Mouse (Mus musculus) limb, embryonic 15.5 days (tissue): ENCODE measurements around the gene Cpeb3. TPM values are rescaled to one million over a fixed set of nuclear protein-coding genes. Genes with fewer than 3 reads are reported as not detected.
"Not testable (repeated sequence)": the region's sequence is repeated elsewhere in the genome, so short reads cannot be mapped to it uniquely, and the experiment has no call there.

ENCODE experiments used
- ATAC-seq: fragments of 200-750 bp; cut with Nextera tagmentation; 2 replicates; pipeline ENCODE4 v1.8.0; 2017; ENCODE audit warnings: low read depth, moderate TSS enrichment; ENCODE audit not compliant: insufficient number of reproducible peaks, low FRiP score, low TSS enrichment
- H3K27ac ChIP-seq: fragments of 300-500 bp; sonication (generic); 2 replicates; pipeline ENCODE4 v1.5.1; 2015; ENCODE audit warnings: moderate library complexity, mild to moderate bottlenecking, inconsistent platforms
- H3K27me3 ChIP-seq: fragments of 300-500 bp; sonication (generic); 2 replicates; pipeline ENCODE4 v1.6.1; 2015; ENCODE audit warnings: inconsistent platforms
- H3K36me3 ChIP-seq: fragments of 300-500 bp; sonication (generic); 2 replicates; pipeline ENCODE4 v1.6.1; 2015; ENCODE audit warnings: inconsistent platforms
- H3K4me1 ChIP-seq: fragments of 300-500 bp; sonication (generic); 2 replicates; pipeline ENCODE4 v1.6.1; 2015; ENCODE audit warnings: inconsistent platforms
- H3K4me2 ChIP-seq: fragments of 300-500 bp; sonication (generic); 2 replicates; pipeline ENCODE4 v1.6.1; 2015; ENCODE audit warnings: mild to moderate bottlenecking, inconsistent platforms
- H3K4me3 ChIP-seq: fragments of 300-500 bp; sonication (generic); 2 replicates; pipeline ENCODE4 v1.5.1; 2015; ENCODE audit warnings: mild to moderate bottlenecking, inconsistent platforms
- H3K9ac ChIP-seq: fragments of 300-500 bp; sonication (generic); 2 replicates; pipeline ENCODE4 v1.6.1; 2015; ENCODE audit warnings: inconsistent platforms
- H3K9me3 ChIP-seq: fragments of 300-500 bp; sonication (generic); 2 replicates; pipeline ENCODE4 v1.6.1; 2016; ENCODE audit warnings: inconsistent platforms
- WGBS: fragments of 180-500 bp; shearing (Covaris S2); methylation state at CpG from one replicate; pipeline ENCODE4 v1.1.7; 2015; 5-methylcytosine and 5-hydroxymethylcytosine counted together
- polyA plus RNA-seq: library from polyadenylated mRNA; unstranded; fragments of >200 nt; fragmentation: Nextera tagmentation; extraction: Ambion mirVana; gene quantifications from 2 replicates; pipeline ENCODE4 v1.2.1, GENCODE M21; 2015

Cpeb3 gene
- polyA plus RNA-seq, 1 experiment from 2014 or later, result 1.5 TPM

GRCm38 (mm10) chr19:37205155-37205554, 3.2 kb downstream of the Cpeb3 start:
- H3K9ac ChIP-seq, H3K9me3 ChIP-seq, H3K4me2 ChIP-seq, H3K27me3 ChIP-seq, H3K36me3 ChIP-seq, H3K27ac ChIP-seq, ATAC-seq, H3K4me3 ChIP-seq: not testable (repeated sequence)
- peaks cover 13% of the 10 kb centered on the region for H3K4me1 ChIP-seq

GRCm38 (mm10) chr19:37203371-37203770, 5.0 kb downstream of the Cpeb3 start:
- 93% methylated on average over 1 of the region's 1 CpGs for WGBS
- Histone ChIP-seq H3K36me3 (no peaks in the 10 kb centered on the region), H3K27me3 (no peaks in the 10 kb centered on the region), H3K4me1 (no peaks in the 10 kb centered on the region), H3K4me3 (no peak overlapping the region), H3K4me2 (no peak overlapping the region), H3K9ac (no peak overlapping the region), H3K27ac (no peak overlapping the region), H3K9me3 (no peaks in the 10 kb centered on the region)
- ATAC-seq, result no peak

GRCm38 (mm10) chr19:37199889-37200288, 8.5 kb downstream of the Cpeb3 start:
- Histone ChIP-seq H3K4me2 (no peak overlapping the region), H3K4me1 (no peaks in the 10 kb centered on the region), H3K36me3 (no peaks in the 10 kb centered on the region), H3K4me3 (no peak overlapping the region), H3K9me3 (no peaks in the 10 kb centered on the region), H3K27me3 (no peaks in the 10 kb centered on the region), H3K9ac (no peak overlapping the region), H3K27ac (no peak overlapping the region)
- 63% methylated on average over 2 of the region's 2 CpGs for WGBS
- no peak for ATAC-seq

GRCm38 (mm10) chr19:37198165-37198880, 10.1 kb downstream of the Cpeb3 start:
- no peaks in the 10 kb centered on the region for H3K36me3 ChIP-seq
- no peaks in the 10 kb centered on the region for H3K9me3 ChIP-seq
- 45% methylated on average over 1 of the region's 1 CpGs for WGBS
- H3K4me2 ChIP-seq, result no peak overlapping the region
- H3K4me1 ChIP-seq, result no peaks in the 10 kb centered on the region
- H3K27ac ChIP-seq, result no peak overlapping the region
- ATAC-seq, result no peak
- no peak overlapping the region for H3K9ac ChIP-seq
- H3K27me3 ChIP-seq, result no peaks in the 10 kb centered on the region
- H3K4me3 ChIP-seq, result no peak overlapping the region

GRCm38 (mm10) chr19:37192475-37193058, 15.8 kb downstream of the Cpeb3 start:
- Histone ChIP-seq H3K36me3 (no peaks in the 10 kb centered on the region), H3K27me3 (no peaks in the 10 kb centered on the region), H3K9me3 (no peaks in the 10 kb centered on the region), H3K9ac (no peak overlapping the region), H3K4me3 (no peak overlapping the region), H3K4me1 (no peaks in the 10 kb centered on the region), H3K4me2 (no peak overlapping the region), H3K27ac (no peak overlapping the region)
- ATAC-seq, result no peak
- 65% methylated on average over 5 of the region's 5 CpGs for WGBS

GRCm38 (mm10) chr19:37188366-37188948, 19.9 kb downstream of the Cpeb3 start:
- H3K27me3 ChIP-seq, result no peaks in the 10 kb centered on the region
- H3K27ac ChIP-seq, result no peak overlapping the region
- no peak overlapping the region for H3K9ac ChIP-seq
- 74% methylated on average over 4 of the region's 4 CpGs for WGBS
- H3K4me2 ChIP-seq, result no peak overlapping the region
- H3K4me3 ChIP-seq, result no peak overlapping the region
- no peak for ATAC-seq
- H3K9me3 ChIP-seq, result no peaks in the 10 kb centered on the region
- no peaks in the 10 kb centered on the region for H3K4me1 ChIP-seq
- H3K36me3 ChIP-seq, result no peaks in the 10 kb centered on the region

GRCm38 (mm10) chr19:37177819-37178708, 30.3 kb downstream of the Cpeb3 start:
- H3K4me3 ChIP-seq, result peak overlapping the region; percentile 25
- H3K36me3 ChIP-seq, result no peaks in the 10 kb centered on the region

GRCm38 (mm10) chr19:37176879-37177462, 31.4 kb downstream of the Cpeb3 start:
- no peaks in the 10 kb centered on the region for H3K36me3 ChIP-seq
- H3K27ac ChIP-seq, result no peak overlapping the region
- peaks cover 29% of the 10 kb centered on the region for H3K27me3 ChIP-seq
- H3K9ac ChIP-seq, result no peak overlapping the region
- H3K9me3 ChIP-seq, result no peaks in the 10 kb centered on the region
- H3K4me3 ChIP-seq, result no peak overlapping the region
- ATAC-seq, result no peak
- H3K4me1 ChIP-seq, result peaks cover 17% of the 10 kb centered on the region
- H3K4me2 ChIP-seq, result no peak overlapping the region
- whole genome bisulfite sequencing, result 59% methylated on average over 4 of the region's 4 CpGs

More at GRCm38 (mm10) chr19:37177819-37178708, 30.3 kb downstream of the Cpeb3 start:
- Histone ChIP-seq H3K27me3 (peaks cover 18% of the 10 kb centered on the region), H3K4me2 (peak overlapping the region; percentile 39), H3K27ac (no peak overlapping the region), H3K9ac (no peak overlapping the region), H3K9me3 (no peaks in the 10 kb centered on the region), H3K4me1 (peaks cover 17% of the 10 kb centered on the region)
- ATAC-seq, result no peak
- 14% methylated on average over 17 of the region's 17 CpGs for WGBS

GRCm38 (mm10) chr19:37175919-37176318, 32.5 kb downstream of the Cpeb3 start:
- peaks cover 29% of the 10 kb centered on the region for H3K27me3 ChIP-seq
- no peak overlapping the region for H3K9ac ChIP-seq
- H3K4me2 ChIP-seq, result peak overlapping the region; percentile 100
- peaks cover 17% of the 10 kb centered on the region for H3K4me1 ChIP-seq
- H3K4me3 ChIP-seq, result peak overlapping the region; percentile 68
- H3K27ac ChIP-seq, result no peak overlapping the region
- ATAC-seq, result no peak
- H3K36me3 ChIP-seq, result no peaks in the 10 kb centered on the region
- WGBS, result 9% methylated on average over 6 of the region's 6 CpGs
- H3K9me3 ChIP-seq, result no peaks in the 10 kb centered on the region

- peak overlapping the region; percentile 100 for H3K4me2 ChIP-seq
- H3K36me3 ChIP-seq, result no peaks in the 10 kb centered on the region
- peak overlapping the region; percentile 68 for H3K4me3 ChIP-seq
- H3K4me1 ChIP-seq, result peaks cover 17% of the 10 kb centered on the region
- WGBS, result under 1% methylated on average over 12 of the region's 12 CpGs
- ATAC-seq, result no peak
- peaks cover 29% of the 10 kb centered on the region for H3K27me3 ChIP-seq
- no peaks in the 10 kb centered on the region for H3K9me3 ChIP-seq
- H3K27ac ChIP-seq, result peak overlapping the region; percentile 39; the same call in 1 of the 2 replicates
- peak overlapping the region; percentile 48; the same call in 1 of the 2 replicates for H3K9ac ChIP-seq
Observed at GRCm38 (mm10) chr19:37175436-37175805, 33.0 kb downstream of the Cpeb3 start.

- no peak for ATAC-seq
- Histone ChIP-seq H3K36me3 (no peaks in the 10 kb centered on the region), H3K9me3 (no peaks in the 10 kb centered on the region), H3K4me2 (peak overlapping the region; percentile 100), H3K27me3 (peaks cover 29% of the 10 kb centered on the region), H3K4me1 (peaks cover 17% of the 10 kb centered on the region), H3K4me3 (peak overlapping the region; percentile 68), H3K27ac (peak overlapping the region; percentile 39), H3K9ac (peak overlapping the region; percentile 48)
- WGBS, result under 1% methylated on average over 35 of the region's 36 CpGs
Observed at GRCm38 (mm10) chr19:37174716-37175435, 33.5 kb downstream of the Cpeb3 start.
